Mouse (Mus musculus) kidney, postnatal 0 days (tissue): ENCODE data around the gene Kcnt2. TPM values are rescaled to one million over a fixed set of nuclear protein-coding genes. Genes with fewer than 3 reads are reported as not detected.

ENCODE experiments used
- ATAC-seq: fragments of 200-750 bp; cut with Nextera tagmentation; replicated peaks from 2 replicates; pipeline ENCODE4 v1.8.0; 2017; ENCODE audit warnings: low read depth, moderate number of reproducible peaks, moderate TSS enrichment, moderate library complexity; ENCODE audit not compliant: low FRiP score
- DNase-seq: peaks from one replicate; pipeline ENCODE4 v3.0.0-alpha.2; 2016; ENCODE audit warnings: low spot score
- H3K27ac ChIP-seq: fragments of 300-500 bp; sonication (generic); 2 replicates; pipeline ENCODE4 v1.5.1; 2014; ENCODE audit warnings: mild to moderate bottlenecking
- H3K27me3 ChIP-seq: fragments of 300-500 bp; sonication (generic); 2 replicates; pipeline ENCODE4 v1.6.1; 2014; ENCODE audit warnings: low read length, mixed read lengths; ENCODE audit not compliant: insufficient read depth
- H3K36me3 ChIP-seq: fragments of 300-500 bp; sonication (generic); 2 replicates; pipeline ENCODE4 v1.6.1; 2014; ENCODE audit warnings: low read length, mixed read lengths; ENCODE audit not compliant: insufficient read depth
- H3K4me1 ChIP-seq: fragments of 300-500 bp; sonication (generic); replicated peaks from 2 replicates; pipeline ENCODE4 v1.6.1; 2014; ENCODE audit warnings: antibody characterized with exemption, low read length, mixed read lengths; ENCODE audit not compliant: insufficient read depth
- H3K4me2 ChIP-seq: fragments of 300-500 bp; sonication (generic); 2 replicates; pipeline ENCODE4 v1.6.1; 2014; ENCODE audit warnings: mild to moderate bottlenecking, low read length, moderate library complexity, mixed read lengths
- H3K4me3 ChIP-seq: fragments of 300-500 bp; sonication (generic); replicated peaks from 2 replicates; pipeline ENCODE4 v1.5.1; 2014; ENCODE audit warnings: low read depth, low read length
- H3K9ac ChIP-seq: fragments of 300-500 bp; sonication (generic); 2 replicates; pipeline ENCODE4 v1.6.1; 2014; ENCODE audit warnings: low read depth, low read length
- H3K9me3 ChIP-seq: fragments of 300-500 bp; sonication (generic); replicated peaks from 2 replicates; pipeline ENCODE4 v1.6.1; 2016; ENCODE audit warnings: low read length, inconsistent platforms, mixed read lengths
- CTCF ChIP-seq: IDR thresholded peaks from 2 replicates; pipeline ENCODE4 v1.5.1; 2016; ENCODE audit warnings: antibody characterized with exemption, low read depth, mild to moderate bottlenecking, moderate library complexity
- WGBS: fragments of 180-500 bp; shearing (Covaris S2); extraction: QIAGEN DNeasy Blood & Tissue Kit; methylation state at CpG from one replicate; pipeline ENCODE4 v1.1.7; 2014; 5-methylcytosine and 5-hydroxymethylcytosine counted together
- polyA plus RNA-seq: library from polyadenylated mRNA; unstranded; fragments of >200 nt; fragmentation: Nextera tagmentation; extraction: Ambion mirVana; gene quantifications from 2 replicates; pipeline ENCODE4 v1.2.1, GENCODE M21; 2015

The Kcnt2 gene
- polyA plus RNA-seq, 1 experiment from 2014 or later, result 2.3 TPM

DNA sequence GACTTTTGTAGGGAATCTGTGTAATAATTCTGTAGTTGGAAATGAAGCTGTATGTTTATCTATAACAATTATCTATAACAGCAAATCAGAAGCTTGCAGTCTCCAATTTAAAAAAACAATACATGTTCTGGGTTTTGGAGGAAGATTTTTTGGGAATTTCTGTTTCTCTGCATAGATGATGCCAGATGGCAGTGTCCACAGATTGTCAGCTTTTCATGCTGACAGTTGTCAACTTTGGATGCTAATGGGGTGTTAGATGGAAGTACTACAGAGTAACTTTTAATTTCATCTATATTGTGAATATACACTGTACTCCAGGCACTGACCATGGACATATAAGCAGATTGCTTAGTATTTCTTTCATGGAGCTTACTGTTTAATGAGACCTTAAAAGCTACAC lies 92.5 kb downstream of the Kcnt2 start:
- ATAC-seq (no peak), DNase-seq (no peak)
- no peak overlapping the region for H3K4me2 ChIP-seq
- H3K4me1 ChIP-seq, result no peaks in the 10 kb centered on the region
- no peaks in the 10 kb centered on the region for H3K9me3 ChIP-seq
- H3K27me3 ChIP-seq, result no peaks in the 10 kb centered on the region
- no peak overlapping the region for H3K27ac ChIP-seq
- no peaks in the 10 kb centered on the region for H3K36me3 ChIP-seq
- H3K9ac ChIP-seq, result no peak overlapping the region
- H3K4me3 ChIP-seq, result no peak overlapping the region
- TF ChIP-seq CTCF, result no peak

- H3K4me3 ChIP-seq, result no peak overlapping the region
- no peaks in the 10 kb centered on the region for H3K4me1 ChIP-seq
- H3K4me2 ChIP-seq, result no peak overlapping the region
- no peaks in the 10 kb centered on the region for H3K9me3 ChIP-seq
- TF ChIP-seq CTCF, result no peak
- no peaks in the 10 kb centered on the region for H3K27me3 ChIP-seq
- no peak overlapping the region for H3K9ac ChIP-seq
- H3K27ac ChIP-seq, result no peak overlapping the region
- WGBS, result 75% methylated on average over 4 of the region's 4 CpGs
- ATAC-seq (no peak), DNase-seq (no peak)
- no peaks in the 10 kb centered on the region for H3K36me3 ChIP-seq
Measured at GRCm38 (mm10) chr1:140339368-140339767, 93.4 kb downstream of the Kcnt2 start.

DNA sequence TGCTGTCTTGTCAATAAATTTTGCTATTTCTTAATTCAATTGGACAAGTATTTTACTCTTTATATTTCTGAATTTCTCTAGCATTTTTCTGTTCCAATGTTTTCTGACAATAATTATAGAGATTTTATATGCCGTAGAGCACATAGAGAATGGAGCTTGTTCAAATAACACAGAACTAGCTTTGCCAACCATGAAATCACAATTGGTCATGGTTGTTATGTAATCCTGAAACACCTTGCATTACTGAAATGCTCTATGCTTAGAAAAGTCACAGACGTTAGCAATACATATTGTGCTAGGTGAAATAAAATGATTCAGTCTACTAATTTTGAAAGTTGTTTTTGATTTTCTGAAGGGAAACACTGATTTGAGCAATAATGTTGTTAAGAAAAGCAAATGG lies 118.8 kb downstream of the Kcnt2 start:
- no peak for TF ChIP-seq CTCF
- DNase-seq (no peak), ATAC-seq (no peak)
- Histone ChIP-seq H3K27me3 (no peaks in the 10 kb centered on the region), H3K4me2 (no peak overlapping the region), H3K9ac (no peak overlapping the region), H3K27ac (no peak overlapping the region), H3K4me1 (no peaks in the 10 kb centered on the region), H3K4me3 (no peak overlapping the region), H3K9me3 (no peaks in the 10 kb centered on the region), H3K36me3 (no peaks in the 10 kb centered on the region)
- 88% methylated on average over 2 of the region's 2 CpGs for WGBS

DNA sequence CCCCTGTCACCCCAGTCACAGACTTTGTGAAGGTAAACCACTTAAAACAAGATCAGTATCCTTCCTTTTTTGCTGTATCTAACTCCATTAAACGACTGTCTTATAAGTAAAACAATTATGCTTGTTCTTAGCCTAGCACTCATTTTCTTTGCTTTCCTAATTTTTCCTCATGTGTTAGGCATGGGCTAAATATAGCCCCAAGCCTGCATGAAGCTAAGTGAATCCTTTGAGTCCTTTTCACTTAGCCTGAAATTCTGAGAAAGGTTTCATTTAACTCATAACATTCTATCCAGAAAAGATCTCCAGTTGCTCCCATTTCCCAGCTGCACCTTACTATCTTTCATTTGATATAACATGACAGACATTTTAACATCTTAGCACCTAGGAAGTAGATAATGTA lies 127.6 kb downstream of the Kcnt2 start:
- H3K9me3 ChIP-seq, result no peaks in the 10 kb centered on the region
- H3K27ac ChIP-seq, result no peak overlapping the region
- no peak for ATAC-seq
- 75% methylated on average over 1 of the region's 1 CpGs for WGBS
- no peaks in the 10 kb centered on the region for H3K27me3 ChIP-seq
- H3K4me1 ChIP-seq, result no peaks in the 10 kb centered on the region
- no peak overlapping the region for H3K9ac ChIP-seq
- no peak overlapping the region for H3K4me2 ChIP-seq
- no peak for TF ChIP-seq CTCF
- no peak for DNase-seq
- H3K4me3 ChIP-seq, result no peak overlapping the region
- H3K36me3 ChIP-seq, result no peaks in the 10 kb centered on the region

- no peaks in the 10 kb centered on the region for H3K27me3 ChIP-seq
- peak; percentile 8 for DNase-seq
Measured at GRCm38 (mm10) chr1:140378791-140379190, 132.8 kb downstream of the Kcnt2 start.

GRCm38 (mm10) chr1:140379526-140379925 lies 133.6 kb downstream of the Kcnt2 start:
- no peaks in the 10 kb centered on the region for H3K27me3 ChIP-seq
- no peaks in the 10 kb centered on the region for H3K9me3 ChIP-seq
- no peak overlapping the region for H3K4me2 ChIP-seq
- no peaks in the 10 kb centered on the region for H3K36me3 ChIP-seq
- H3K4me3 ChIP-seq, result no peak overlapping the region
- no peak for ATAC-seq
- no peaks in the 10 kb centered on the region for H3K4me1 ChIP-seq
- H3K9ac ChIP-seq, result no peak overlapping the region
- H3K27ac ChIP-seq, result peak overlapping the region; percentile 10; the same call in 1 of the 2 replicates
- peak; percentile 43 for DNase-seq
- TF ChIP-seq CTCF, result no peak
- WGBS, result 66% methylated on average over 2 of the region's 2 CpGs

More at GRCm38 (mm10) chr1:140378791-140379190, 132.8 kb downstream of the Kcnt2 start:
- Histone ChIP-seq H3K4me2 (no peak overlapping the region), H3K9ac (no peak overlapping the region), H3K9me3 (no peaks in the 10 kb centered on the region), H3K4me3 (no peak overlapping the region), H3K27ac (no peak overlapping the region), H3K4me1 (no peaks in the 10 kb centered on the region), H3K36me3 (no peaks in the 10 kb centered on the region)
- WGBS, result 61% methylated on average over 2 of the region's 2 CpGs
- TF ChIP-seq CTCF, result no peak
- no peak for ATAC-seq

- ATAC-seq (no peak), DNase-seq (no peak)
- no peaks in the 10 kb centered on the region for H3K27me3 ChIP-seq
- no peak overlapping the region for H3K4me2 ChIP-seq
- H3K27ac ChIP-seq, result no peak overlapping the region
- no peaks in the 10 kb centered on the region for H3K36me3 ChIP-seq
- TF ChIP-seq CTCF, result no peak
- no peak overlapping the region for H3K9ac ChIP-seq
- H3K4me1 ChIP-seq, result no peaks in the 10 kb centered on the region
- H3K4me3 ChIP-seq, result no peak overlapping the region
- 84% methylated on average over 3 of the region's 3 CpGs for whole genome bisulfite sequencing
- no peaks in the 10 kb centered on the region for H3K9me3 ChIP-seq
Measured at GRCm38 (mm10) chr1:140381093-140381492, 135.1 kb downstream of the Kcnt2 start.
